Mouse (Mus musculus) intestine, postnatal 0 days (tissue): ENCODE measurements at regions not wholly inside any gene's neighbourhood (a gene's known extent, or its start where the extent isn't known, plus 50 kb on each side); places are given as distances from the start of the nearest gene placed in this dataset.

ENCODE experiments used
- ATAC-seq: fragments of 200-750 bp; cut with Nextera tagmentation; 2 replicates; pipeline ENCODE4 v1.8.0; 2017; ENCODE audit warnings: mild to moderate bottlenecking, moderate TSS enrichment, moderate library complexity
- H3K27ac ChIP-seq: fragments of 300-500 bp; sonication (generic); 2 replicates; pipeline ENCODE4 v1.5.1; 2014; ENCODE audit warnings: mild to moderate bottlenecking, low read depth, low read length, moderate library complexity
- H3K27me3 ChIP-seq: fragments of 300-500 bp; sonication (generic); replicated peaks from 2 replicates; pipeline ENCODE4 v1.6.1; 2014; ENCODE audit warnings: low read length, mixed read lengths; ENCODE audit not compliant: control insufficient read depth, insufficient read depth
- H3K36me3 ChIP-seq: fragments of 300-500 bp; sonication (generic); 2 replicates; pipeline ENCODE4 v1.6.1; 2014; ENCODE audit warnings: mild to moderate bottlenecking, moderate library complexity; ENCODE audit not compliant: control insufficient read depth, insufficient read depth
- H3K4me1 ChIP-seq: fragments of 300-500 bp; sonication (generic); replicated peaks from 2 replicates; pipeline ENCODE4 v1.6.1; 2014; ENCODE audit warnings: antibody characterized with exemption, low read length, mixed read lengths; ENCODE audit not compliant: control insufficient read depth, insufficient read depth
- H3K4me2 ChIP-seq: fragments of 300-500 bp; sonication (generic); replicated peaks from 2 replicates; pipeline ENCODE4 v1.6.1; 2014; ENCODE audit warnings: low read depth, mild to moderate bottlenecking, moderate library complexity
- H3K4me3 ChIP-seq: fragments of 300-500 bp; sonication (generic); 2 replicates; pipeline ENCODE4 v1.5.1; 2014; ENCODE audit warnings: low read depth, low read length
- H3K9ac ChIP-seq: fragments of 300-500 bp; sonication (generic); 2 replicates; pipeline ENCODE4 v1.6.1; 2014; ENCODE audit warnings: mild to moderate bottlenecking, low read depth, low read length
- H3K9me3 ChIP-seq: fragments of 300-500 bp; sonication (generic); 2 replicates; pipeline ENCODE4 v1.6.1; 2016; ENCODE audit warnings: mixed run types; ENCODE audit not compliant: control insufficient read depth
- CTCF ChIP-seq: sonication (generic); IDR thresholded peaks from 2 replicates; pipeline ENCODE4 v1.5.1; 2016; ENCODE audit warnings: low read depth, mild to moderate bottlenecking, control low read depth, antibody characterized with exemption, moderate library complexity
- WGBS: fragments of 180-500 bp; shearing (Covaris S2); extraction: QIAGEN DNeasy Blood & Tissue Kit; methylation state at CpG from one replicate; pipeline ENCODE4 v1.1.7; 2014; 5-methylcytosine and 5-hydroxymethylcytosine counted together

DNA sequence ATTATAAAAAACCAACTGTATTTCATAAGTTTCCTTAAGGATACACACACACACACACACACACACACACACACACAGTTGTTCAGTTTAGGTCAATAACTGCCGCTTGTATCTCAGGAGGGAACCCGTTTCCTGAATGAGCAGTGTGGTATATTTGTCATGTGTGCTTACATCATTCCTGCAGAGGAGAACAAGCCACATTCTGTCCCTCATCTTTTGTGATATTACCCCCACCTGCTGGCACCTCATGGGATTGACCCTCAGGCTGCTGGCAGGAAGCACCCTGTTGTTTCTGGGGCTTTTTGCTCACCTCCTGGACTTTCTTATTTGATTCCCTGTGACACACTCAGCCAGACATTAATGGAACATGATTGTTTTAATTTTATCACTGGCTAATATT, 66.4 kb upstream of the Htr1a start:
- peak; percentile 83 for TF ChIP-seq CTCF
- no peaks in the 10 kb centered on the region for H3K9me3 ChIP-seq
- no peak overlapping the region for H3K4me2 ChIP-seq

GRCm38 (mm10) chr13:105378587-105378986, 64.9 kb upstream of the Htr1a start:
- H3K36me3 ChIP-seq, result no peaks in the 10 kb centered on the region
- 84% methylated on average over 9 of the region's 9 CpGs for WGBS
- H3K9me3 ChIP-seq, result no peaks in the 10 kb centered on the region
- H3K27me3 ChIP-seq, result no peaks in the 10 kb centered on the region
- H3K4me1 ChIP-seq, result no peaks in the 10 kb centered on the region
- no peak overlapping the region for H3K4me2 ChIP-seq
- H3K4me3 ChIP-seq, result no peak overlapping the region
- H3K9ac ChIP-seq, result no peak overlapping the region
- H3K27ac ChIP-seq, result no peak overlapping the region
- no peak for TF ChIP-seq CTCF
- ATAC-seq, result no peak

More for the DNA sequence above, 66.4 kb upstream of the Htr1a start:
- Histone ChIP-seq H3K27ac (no peak overlapping the region), H3K4me1 (no peaks in the 10 kb centered on the region), H3K4me3 (no peak overlapping the region), H3K9ac (no peak overlapping the region), H3K36me3 (no peaks in the 10 kb centered on the region), H3K27me3 (no peaks in the 10 kb centered on the region)
- 2% methylated on average over 2 of the region's 2 CpGs for WGBS
- peak; percentile 71 for ATAC-seq

- 61% methylated on average over 4 of the region's 4 CpGs for WGBS
- Histone ChIP-seq H3K4me1 (no peaks in the 10 kb centered on the region), H3K4me2 (no peak overlapping the region), H3K27ac (no peak overlapping the region), H3K9me3 (no peaks in the 10 kb centered on the region), H3K9ac (no peak overlapping the region), H3K36me3 (no peaks in the 10 kb centered on the region), H3K27me3 (no peaks in the 10 kb centered on the region), H3K4me3 (no peak overlapping the region)
- no peak for TF ChIP-seq CTCF
- no peak for ATAC-seq
These were observed 56.2 kb upstream of the Htr1a start for GRCm38 (mm10) chr13:105387016-105387772.
